Mouse (Mus musculus): Measurements from ENCODE around the gene Prss1.
"Not testable (repeated sequence)": the region's sequence is repeated elsewhere in the genome, so short reads cannot be mapped to it uniquely, and the experiment has no call there.

- TF ChIP-seq CTCF, EP300 (IDR thresholded peaks at IDR 0.05; ENCODE audit: low read depth): not testable (repeated sequence)
Observed at GRCm38 (mm10) chr6:41446045-41446444, 12.7 kb upstream of the Prss1 start, which contains the start of gene Gm10334.
